Mouse (Mus musculus) adrenal gland, postnatal 4 days (tissue): Measurements from ENCODE around the gene Lmo4. TPM values are rescaled to one million over a fixed set of nuclear protein-coding genes. Genes with fewer than 3 reads are reported as not detected.

Experiments used
- DNase-seq, 2 experiments: peaks; one replicate each; pipeline ENCODE4 v3.0.0; 2021 to 2022; ENCODE audit warnings: low spot score in 2 of 2, mixed read lengths in 2 of 2
- total RNA-seq, 2 experiments: library from RNA; stranded (reverse); gene quantifications; 2 replicates each; pipeline ENCODE4 v1.2.3; 2021

The Lmo4 gene
- total RNA-seq, 2 experiments from 2014 or later = 91.9 to 103 TPM

DNA sequence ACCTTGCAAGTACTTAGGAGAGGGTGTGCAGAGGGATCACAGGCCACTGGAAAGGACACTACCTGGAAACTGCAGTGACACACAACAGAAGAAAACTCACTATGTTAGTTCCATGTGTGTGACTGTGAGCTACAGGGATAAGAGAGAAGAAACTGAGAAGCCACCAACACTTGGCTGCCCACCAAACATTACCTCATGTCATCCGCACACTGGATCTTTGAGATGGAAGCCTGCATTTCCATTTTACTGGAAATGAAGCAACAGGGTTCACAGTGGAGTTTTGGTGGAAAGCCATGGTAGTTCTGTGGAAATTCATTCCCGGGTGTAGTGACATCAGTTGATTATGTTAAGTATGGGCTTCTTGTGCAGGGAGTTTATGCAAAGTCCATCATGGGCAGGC is 43.8 kb downstream of the Lmo4 start:
- DNase-seq = no peak

- DNase-seq = no peak
Measured at GRCm38 (mm10) chr3:144155746-144156145, 49.3 kb downstream of the Lmo4 start.

DNA sequence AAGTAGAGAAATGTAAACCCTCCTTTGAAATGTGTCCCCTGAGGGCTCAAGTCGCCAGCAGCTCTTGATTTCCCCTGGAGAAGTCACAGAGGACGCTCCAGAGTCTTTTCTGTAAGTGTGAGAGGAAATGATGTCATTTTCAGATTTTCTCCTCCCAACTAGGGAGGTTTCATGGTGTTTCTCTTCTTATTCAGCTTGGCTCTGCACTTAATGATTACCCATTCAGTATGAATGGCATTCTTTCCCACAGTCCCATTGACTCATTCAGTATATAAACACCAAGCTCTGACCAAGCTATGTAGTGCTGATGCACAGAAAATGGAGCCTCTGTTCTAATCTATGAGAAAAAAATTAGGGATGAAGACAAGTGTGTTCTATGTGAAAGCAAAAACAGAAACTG is 51.6 kb downstream of the Lmo4 start:
- DNase-seq = no peak

DNA sequence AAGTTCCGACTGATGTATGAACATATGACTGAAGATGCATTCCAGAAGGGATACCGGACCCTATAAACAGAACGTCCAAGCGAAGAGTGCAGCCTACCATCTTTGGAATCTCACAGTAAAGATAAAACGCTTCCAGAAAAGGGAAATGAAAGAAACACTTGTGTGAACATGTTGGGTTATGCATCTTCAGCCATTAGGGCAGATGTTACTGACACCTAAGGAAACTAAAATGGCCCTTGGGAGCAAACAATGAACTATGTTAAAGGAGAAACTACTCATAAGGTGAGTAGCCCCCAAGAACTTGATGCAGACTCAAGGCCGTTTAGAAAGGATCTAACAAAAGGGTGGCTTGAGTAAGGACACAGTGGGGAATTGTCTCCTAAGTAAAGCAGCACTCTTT is 54.0 kb downstream of the Lmo4 start:
- no peak for DNase-seq

GRCm38 (mm10) chr3:144148234-144148633 is 56.8 kb downstream of the Lmo4 start:
- no peak for DNase-seq

GRCm38 (mm10) chr3:144147244-144147643 is 57.8 kb downstream of the Lmo4 start:
- DNase-seq = no peak

GRCm38 (mm10) chr3:144144066-144144465 is 61.0 kb downstream of the Lmo4 start:
- DNase-seq = no peak

GRCm38 (mm10) chr3:144142939-144143338 is 62.1 kb downstream of the Lmo4 start:
- no peak for DNase-seq

DNA sequence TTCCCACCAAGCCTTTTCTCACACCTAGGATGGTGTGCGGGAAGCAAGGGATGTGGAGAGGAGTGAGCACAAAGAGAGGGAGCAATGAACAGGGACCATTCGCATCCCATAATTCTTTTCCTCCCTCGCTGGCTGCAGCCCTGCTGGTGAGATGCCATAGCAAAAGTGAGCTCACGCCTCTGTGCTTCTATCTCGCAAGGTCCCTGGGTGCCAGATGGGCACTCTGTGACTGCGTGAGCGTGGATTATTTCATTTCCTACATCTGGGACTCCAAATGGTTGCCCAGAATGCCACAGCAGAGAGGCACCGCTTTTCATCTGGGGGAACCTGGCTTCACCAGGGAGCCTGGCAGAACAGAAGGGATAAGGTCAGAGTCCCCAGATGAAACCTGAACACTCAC is 63.2 kb downstream of the Lmo4 start:
- DNase-seq = no peak

DNA sequence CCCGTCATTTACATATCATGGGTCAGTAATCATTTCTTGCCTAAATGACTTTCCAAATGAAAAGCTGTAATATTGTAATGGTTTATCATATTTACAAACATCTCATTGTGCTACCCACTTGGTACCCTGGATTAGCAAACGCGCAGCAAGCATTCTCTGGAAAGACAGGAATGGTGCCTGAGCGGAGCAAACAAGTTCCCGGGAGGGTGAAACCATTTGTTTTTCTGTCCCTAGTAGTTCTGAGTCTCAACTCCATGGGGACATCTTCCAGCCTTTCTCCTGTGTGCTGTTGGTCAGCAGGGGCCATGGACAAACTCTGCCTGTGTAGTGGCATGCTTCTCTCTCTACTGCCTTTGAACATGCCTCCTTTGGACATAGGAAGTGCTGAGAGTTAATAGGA is 64.2 kb downstream of the Lmo4 start:
- no peak for DNase-seq

- no peak for DNase-seq
Measured at GRCm38 (mm10) chr3:144138659-144139058, 66.4 kb downstream of the Lmo4 start.
